Comparison of ENCODE assay signal across 24 mouse cellular contexts in genomic region chr11:108952343-108952742, GRCm38 (mm10). TPM values are rescaled to one million over a fixed set of nuclear protein-coding genes. Genes with fewer than 3 reads are reported as not detected.
DNase-seq lines count a peak whose midpoint lies in the region; ATAC-seq and TF ChIP-seq lines count a peak whose summit lies in the region.
"Had no signal": no experiment of that assay in that cellular context is flagged by ENCODE, and none has a peak within 500 bp of the region (broad histone marks: within the 10 kb centered on the region; RNA-seq: fewer than 3 reads in every experiment).

No protein-coding gene starts in this region.

- 77% methylated on average over 5 of the region's 5 CpGs for WGBS in forebrain, embryonic 11.5 days
- 76% methylated on average over 5 of the region's 5 CpGs for WGBS in forebrain, embryonic 13.5 days
- WGBS in lung, postnatal 0 days, result 33% methylated on average over 5 of the region's 5 CpGs

- no peaks in the 10 kb centered on the region for H3K27me3 ChIP-seq in forebrain, embryonic 11.5 days (ENCODE audit: control insufficient read depth, insufficient read depth, low read length)
- no peaks in the 10 kb centered on the region for H3K27me3 ChIP-seq in forebrain, embryonic 13.5 days
- H3K27me3 ChIP-seq in lung, postnatal 0 days (replicated peaks; ENCODE audit: insufficient read depth, low read length), result no peaks in the 10 kb centered on the region
- H3K27me3 ChIP-seq: embryonic facial prominence, embryonic 12.5 days; forebrain, embryonic 12.5 days; forebrain, embryonic 15.5 days had no signal

- no peaks in the 10 kb centered on the region; the same call in 1 of the 2 replicates for H3K36me3 ChIP-seq in forebrain, embryonic 11.5 days (ENCODE audit: control insufficient read depth, insufficient read depth, low read length)
- H3K36me3 ChIP-seq in forebrain, embryonic 13.5 days (ENCODE audit: poor library complexity, severe bottlenecking), result peaks cover 42% of the 10 kb centered on the region
- H3K36me3 ChIP-seq in lung, postnatal 0 days (ENCODE audit: insufficient read depth, low read length), result peaks cover 5% of the 10 kb centered on the region; the same call in 1 of the 2 replicates
- H3K36me3 ChIP-seq: G1E had no signal

- no peaks in the 10 kb centered on the region for H3K4me1 ChIP-seq in forebrain, embryonic 11.5 days (replicated peaks; ENCODE audit: control insufficient read depth, insufficient read depth, low read length)
- peaks cover 18% of the 10 kb centered on the region for H3K4me1 ChIP-seq in forebrain, embryonic 13.5 days
- H3K4me1 ChIP-seq in lung, postnatal 0 days (ENCODE audit: insufficient read depth, low read depth, low read length), result no peaks in the 10 kb centered on the region
- 0 out of 2 replicates have a peak, but pooled peaks cover 3% of the 10 kb centered on the region for H3K4me1 ChIP-seq in brown adipose tissue, adult 24 weeks (ENCODE audit: control insufficient read depth, insufficient read depth, insufficient read length, low read length)

- H3K9ac ChIP-seq in forebrain, embryonic 11.5 days (ENCODE audit: low read length), result no peak overlapping the region
- no peak overlapping the region for H3K9ac ChIP-seq in forebrain, embryonic 13.5 days
- no peak overlapping the region for H3K9ac ChIP-seq in lung, postnatal 0 days (replicated peaks; ENCODE audit: low read depth)
- H3K9ac ChIP-seq: embryonic facial prominence, embryonic 12.5 days; forebrain, embryonic 12.5 days; forebrain, embryonic 15.5 days; forebrain, postnatal 0 days had no signal

- H3K4me2 ChIP-seq in forebrain, embryonic 11.5 days (ENCODE audit: low read depth, low read length, severe bottlenecking), result no peak overlapping the region
- no peak overlapping the region for H3K4me2 ChIP-seq in forebrain, embryonic 13.5 days
- H3K4me2 ChIP-seq in lung, postnatal 0 days (replicated peaks; ENCODE audit: low read depth, low read length), result no peak overlapping the region
- H3K4me2 ChIP-seq: embryonic facial prominence, embryonic 12.5 days; forebrain, embryonic 12.5 days; forebrain, embryonic 15.5 days had no signal

- TF ChIP-seq CTCF in lung, postnatal 0 days (IDR thresholded peaks at IDR 0.05), result no peak

- H3K4me3 ChIP-seq in forebrain, embryonic 11.5 days (ENCODE audit: low read depth, low read length), result no peak overlapping the region
- H3K4me3 ChIP-seq in forebrain, embryonic 13.5 days, result no peak overlapping the region
- H3K4me3 ChIP-seq in lung, postnatal 0 days (ENCODE audit: low read depth, low read length), result no peak overlapping the region
- no peak overlapping the region for H3K4me3 ChIP-seq in brown adipose tissue, adult 24 weeks (ENCODE audit: insufficient read depth, low read depth, low read length)
- H3K4me3 ChIP-seq: embryonic facial prominence, embryonic 10.5 days; embryonic facial prominence, embryonic 12.5 days; forebrain, embryonic 12.5 days; forebrain, embryonic 15.5 days had no signal

- no peak for ATAC-seq in forebrain, embryonic 11.5 days (replicated peaks; ENCODE audit: low FRiP score)
- ATAC-seq in forebrain, embryonic 13.5 days, result no peak
- peak; percentile 36 for ATAC-seq in lung, postnatal 0 days
- ATAC-seq in cerebellum, adult (ENCODE audit: insufficient number of reproducible peaks, low FRiP score, low TSS enrichment), result no peak
- ATAC-seq: activated CD4-positive, CD25-positive, alpha-beta regulatory T cell, adult 4 months; forebrain, embryonic 15.5 days; forebrain, postnatal 0 days had no signal

- H3K27ac ChIP-seq in forebrain, embryonic 11.5 days (ENCODE audit: low read depth, low read length), result no peak overlapping the region
- no peak overlapping the region for H3K27ac ChIP-seq in forebrain, embryonic 13.5 days
- no peak overlapping the region for H3K27ac ChIP-seq in lung, postnatal 0 days (ENCODE audit: low read length)
- H3K27ac ChIP-seq in brown adipose tissue, adult 24 weeks (replicated peaks; ENCODE audit: low read depth, low read length), result 0 out of 2 replicates have a peak overlapping the region, but pooled peaks have one; percentile 1
- H3K27ac ChIP-seq: embryonic facial prominence, embryonic 10.5 days; embryonic facial prominence, embryonic 12.5 days; forebrain, embryonic 12.5 days; forebrain, embryonic 15.5 days had no signal

- peak; percentile 38 for DNase-seq in forebrain, embryonic 11.5 days (ENCODE audit: low spot score)
- DNase-seq in lung, postnatal 0 days (ENCODE audit: low spot score), result peak; percentile 60
- no peak for DNase-seq in lung, postnatal 10 days
- DNase-seq in Muller cell, postnatal 12 days (ENCODE audit: inconsistent ontology term), result peak; percentile 49
- DNase-seq in kidney, adult 18-20 months, result no peak
- DNase-seq: adrenal gland, adult 8-10 months; adrenal gland, postnatal 14 days; adrenal gland, postnatal 36 days; B cell, adult 2 months; cerebellum, adult 11-12 months; cerebellum, adult 2 months; cerebellum, adult 9-10 months; cerebellum, postnatal 10 days; cerebellum, postnatal 25 days; forebrain, postnatal 0 days had no signal

- no peak for TF ChIP-seq EP300 in lung, postnatal 0 days (IDR thresholded peaks at IDR 0.05)

- no peaks in the 10 kb centered on the region for H3K9me3 ChIP-seq in forebrain, embryonic 11.5 days (ENCODE audit: control insufficient read depth, low read length)
- no peaks in the 10 kb centered on the region for H3K9me3 ChIP-seq in forebrain, embryonic 13.5 days (replicated peaks)
- no peaks in the 10 kb centered on the region for H3K9me3 ChIP-seq in lung, postnatal 0 days (ENCODE audit: low read length)
- H3K9me3 ChIP-seq: embryonic facial prominence, embryonic 10.5 days; embryonic facial prominence, embryonic 12.5 days; forebrain, embryonic 12.5 days; forebrain, embryonic 15.5 days had no signal

RNA-seq across cellular contexts. Expression of gene Axin2, which starts 32.2 kb away (rescaled TPM):
- polyA plus RNA-seq in forebrain, embryonic 11.5 days (2014; fragmentation: Nextera tagmentation; extraction: Ambion mirVana), result 20.9 and 23.9 TPM in 2 replicates
- polyA plus RNA-seq in forebrain, embryonic 13.5 days (2015; fragmentation: Nextera tagmentation; extraction: Ambion mirVana), result 9.6 and 11.4 TPM in 2 replicates
- polyA plus RNA-seq in lung, postnatal 0 days (2015; fragmentation: Nextera tagmentation; extraction: Ambion mirVana), result 10.4 and 11.0 TPM in 2 replicates
- 18.4 and 19.4 TPM in 2 replicates for polyA plus RNA-seq in brown adipose tissue, adult 24 weeks (2012; ENCODE audit: insufficient read depth, insufficient read length, missing spikeins)
- polyA plus RNA-seq: G1E had no signal

Comparison
In these comparisons a context has a peak if more than half of its experiments do, and no peak if none do; other contexts are left out.
1. DNase-seq: peak in forebrain, embryonic 11.5 days (single experiment), lung, postnatal 0 days (single experiment) and Muller cell, postnatal 12 days (single experiment); none in lung, postnatal 10 days (single experiment) and kidney, adult 18-20 months (single experiment).